Mouse (Mus musculus) common myeloid progenitor, adult 5-6 weeks (primary cell): ENCODE results near the gene Fmo2. TPM values are rescaled to one million over a fixed set of nuclear protein-coding genes. Genes with fewer than 3 reads are reported as not detected.

Experiments used
- ATAC-seq: replicated peaks from 2 replicates; pipeline ENCODE4 v1.8.0; 2016; ENCODE audit warnings: low read depth, mild to moderate bottlenecking, moderate TSS enrichment, inconsistent platforms; ENCODE audit not compliant: poor library complexity, severe bottlenecking
- total RNA-seq: library from RNA; stranded (forward); fragments of 200-1000, 187-1606 nt; gene quantifications from 2 replicates; pipeline ENCODE4 v1.2.3, GENCODE M21; 2017

The Fmo2 gene
- total RNA-seq, 1 experiment from 2014 or later, result not detected

DNA sequence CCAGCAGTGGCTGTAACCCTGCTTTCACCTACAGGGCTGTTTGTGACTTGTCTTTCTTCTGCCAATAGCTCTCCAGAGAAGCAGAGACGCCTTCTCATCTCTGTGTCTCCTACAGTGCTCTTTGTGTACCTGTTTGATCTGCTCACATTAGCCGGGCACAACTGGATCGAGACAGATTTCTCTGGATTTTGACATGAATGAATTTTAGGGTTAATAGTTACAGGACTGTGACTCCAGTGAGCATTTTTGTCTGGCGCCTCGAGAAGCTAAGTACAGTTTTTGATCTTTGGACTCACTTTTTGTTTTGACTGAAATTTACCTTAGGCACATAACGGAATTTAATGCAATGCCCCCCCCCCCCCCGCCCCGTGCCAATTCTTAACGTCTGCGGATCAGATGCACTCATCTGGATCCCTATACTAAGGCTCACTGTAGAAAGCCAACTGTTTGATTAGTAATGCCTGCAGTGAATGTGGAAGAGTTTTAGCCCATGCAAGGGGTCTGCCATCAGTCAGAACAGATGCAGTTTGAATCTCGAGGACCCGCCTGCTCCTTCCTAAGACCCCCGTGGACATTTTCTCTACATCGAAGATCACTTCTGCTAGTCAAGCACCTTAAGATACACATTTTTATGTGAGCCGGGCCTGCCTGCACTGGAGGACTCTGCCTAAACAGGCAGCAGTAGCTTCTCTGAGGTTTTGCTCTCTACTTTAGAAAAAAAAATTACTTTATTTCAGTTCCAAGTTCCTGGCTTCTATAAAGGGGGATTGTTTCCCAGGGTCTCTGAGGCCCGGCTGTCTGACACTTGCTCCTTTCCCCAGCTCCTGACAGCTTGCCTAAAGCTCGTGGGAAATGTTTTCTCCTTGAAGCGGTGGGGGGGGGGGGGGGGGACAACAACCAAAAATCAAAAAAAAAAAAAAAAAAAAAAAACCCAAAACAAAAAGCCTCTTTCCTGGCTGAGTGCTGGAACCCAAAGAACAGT, 40.5 kb downstream of the Fmo2 start:
- no peak for ATAC-seq

GRCm38 (mm10) chr1:162853812-162854482, 44.6 kb downstream of the Fmo2 start:
- ATAC-seq, result no peak

DNA sequence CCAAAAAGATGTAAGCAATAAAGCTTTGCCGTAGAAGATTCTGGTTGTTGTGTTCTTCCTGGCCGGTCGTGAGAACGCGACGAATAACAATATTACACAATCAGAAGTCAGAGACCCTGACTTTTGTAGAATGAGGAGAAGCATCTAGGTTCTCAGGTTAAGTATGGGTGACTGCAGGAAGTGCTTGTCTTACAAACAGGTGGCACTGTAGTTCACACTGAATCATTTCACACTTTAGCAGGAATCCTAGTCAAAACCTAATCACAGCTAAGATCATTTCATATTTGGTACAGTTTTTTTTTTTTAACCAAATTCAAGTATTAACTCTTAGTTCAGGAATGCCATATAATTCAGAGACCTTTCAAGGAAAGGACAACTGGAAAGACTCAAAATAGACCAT, 51.0 kb downstream of the Fmo2 start:
- ATAC-seq, result no peak

DNA sequence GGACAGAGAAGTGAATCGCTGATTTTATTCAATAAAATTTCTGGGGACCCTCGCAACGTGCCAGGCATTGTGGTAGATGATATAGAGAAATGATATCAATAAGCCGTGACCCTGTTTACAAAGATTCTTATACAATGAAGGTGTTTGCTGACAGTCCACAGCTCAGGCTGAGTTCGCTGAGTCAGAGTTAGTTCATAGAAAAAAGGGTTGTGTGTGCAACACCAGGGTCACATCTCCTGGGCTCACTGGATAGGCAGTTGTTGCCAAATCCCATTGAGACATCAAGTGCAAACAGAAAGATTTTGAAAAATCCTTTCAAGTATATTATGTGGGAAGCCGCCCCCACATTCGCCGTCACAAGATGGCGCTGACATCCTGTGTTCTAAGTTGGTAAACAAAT, 58.3 kb downstream of the Fmo2 start:
- no peak for ATAC-seq

DNA sequence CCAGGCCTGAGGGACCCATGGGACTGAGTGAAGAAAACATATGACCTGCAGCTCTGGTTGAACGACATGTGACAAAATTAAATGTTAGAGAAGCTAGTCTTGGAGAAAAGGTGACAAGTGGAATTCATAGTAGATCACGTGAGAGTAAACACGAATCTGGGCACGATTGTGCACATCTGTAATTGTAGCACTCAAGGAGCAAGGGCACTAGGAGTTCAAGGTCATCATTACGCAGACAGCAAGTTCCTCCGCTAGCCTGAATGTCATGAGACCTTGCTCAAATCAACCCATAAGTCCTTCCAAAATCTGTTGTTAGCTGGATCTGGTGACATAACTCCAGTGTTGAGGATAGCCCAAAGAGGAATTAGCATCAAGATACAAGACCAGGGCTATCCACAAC, 59.5 kb downstream of the Fmo2 start:
- ATAC-seq, result no peak

- no peak for ATAC-seq
Observed at GRCm38 (mm10) chr1:162834342-162834741, 64.2 kb downstream of the Fmo2 start.

DNA sequence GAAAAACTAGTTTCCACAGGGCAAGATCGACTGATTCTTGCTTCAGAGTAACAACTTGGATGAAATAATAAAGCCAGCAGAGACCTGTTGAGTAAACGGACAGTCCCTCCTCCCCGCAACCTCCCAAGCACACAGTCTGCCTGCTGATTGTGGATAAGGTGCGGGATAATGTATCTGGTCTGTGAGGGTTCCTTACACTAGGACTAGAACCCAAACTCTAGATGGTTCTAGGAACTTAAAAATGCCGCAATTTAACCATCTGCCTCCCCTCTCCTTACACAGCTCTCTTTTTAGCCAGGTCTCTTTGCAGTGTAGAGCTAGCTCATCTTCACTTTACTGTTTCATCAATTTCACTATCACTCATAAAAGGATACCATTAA, 66.0 kb downstream of the Fmo2 start:
- no peak for ATAC-seq

GRCm38 (mm10) chr1:162831838-162832573, 66.5 kb downstream of the Fmo2 start:
- ATAC-seq, result no peak

Other genes starting within 250 kb of the Fmo2 start
- gene Myocos, start 240.5 kb downstream of the Fmo2 start, total RNA-seq, result not detected in 2 replicates
- gene Prrc2c, start 158.2 kb downstream of the Fmo2 start, total RNA-seq, result 237 and 253 TPM in 2 replicates
- gene Fmo4, start 84.8 kb downstream of the Fmo2 start, total RNA-seq, result not detected in 2 replicates
- 0.23 TPM in 1 of 2 replicates, not detected in the other for gene Fmo1, start 32.1 kb downstream of the Fmo2 start, total RNA-seq
- gene Fmo6, start 38.8 kb upstream of the Fmo2 start, total RNA-seq, result not detected in 2 replicates
- gene Fmo3, start 85.8 kb upstream of the Fmo2 start, total RNA-seq, result not detected in 2 replicates
- not detected in 2 replicates for gene Mroh9, start 186.9 kb upstream of the Fmo2 start, total RNA-seq